Mouse (Mus musculus) liver, embryonic 14.5 days (tissue): ENCODE measurements around the gene 9930111J21Rik2. TPM values are rescaled to one million over a fixed set of nuclear protein-coding genes. Genes with fewer than 3 reads are reported as not detected.
A peak's percentile ranks its signal among the peaks of the same experiment; 100 is the strongest.
"Not testable (repeated sequence)": the region's sequence is repeated elsewhere in the genome, so short reads cannot be mapped to it uniquely, and the experiment has no call there.

ENCODE experiments used
- ATAC-seq: fragments of 200-750 bp; cut with Nextera tagmentation; 2 replicates; pipeline ENCODE4 v1.8.0; 2017; ENCODE audit warnings: moderate number of reproducible peaks, mild to moderate bottlenecking, moderate library complexity; ENCODE audit not compliant: insufficient read depth
- DNase-seq, 3 experiments: peaks; one replicate each; pipeline ENCODE4 v3.0.0-alpha.2; 2012 to 2013; ENCODE audit warnings: low read depth in 3 of 3, low spot score in 3 of 3
- H3K27ac ChIP-seq: fragments of 300-500 bp; sonication (generic); 2 replicates; pipeline ENCODE4 v1.5.1; 2014; ENCODE audit warnings: moderate library complexity, mild to moderate bottlenecking, control low read depth, inconsistent platforms
- H3K27me3 ChIP-seq: fragments of 300-500 bp; sonication (generic); 2 replicates; pipeline ENCODE4 v1.6.1; 2014; ENCODE audit warnings: mild to moderate bottlenecking, low read length, moderate library complexity; ENCODE audit not compliant: control insufficient read depth, insufficient read depth
- H3K36me3 ChIP-seq: fragments of 300-500 bp; sonication (generic); replicated peaks from 2 replicates; pipeline ENCODE4 v1.6.1; 2014; ENCODE audit warnings: low read depth; ENCODE audit not compliant: control insufficient read depth, insufficient read depth
- H3K4me1 ChIP-seq, 2 experiments: fragments of 200-500 bp in 1 of 2; fragments of 300-500 bp in 1 of 2; sonication (generic) in 1 of 2; replicated peaks; 2 replicates each; pipeline ENCODE4 v1.6.1; 2012 to 2014; ENCODE audit warnings: antibody characterized with exemption in 1 of 2, inconsistent platforms in 1 of 2, low read length in 1 of 2; ENCODE audit not compliant: control insufficient read depth in 2 of 2, insufficient read depth in 2 of 2
- H3K4me2 ChIP-seq: fragments of 300-500 bp; sonication (generic); 2 replicates; pipeline ENCODE4 v1.6.1; 2014; ENCODE audit warnings: low read depth, mild to moderate bottlenecking, control low read depth, moderate library complexity
- H3K4me3 ChIP-seq, 2 experiments: fragments of 200-500 bp in 1 of 2; fragments of 300-500 bp in 1 of 2; sonication (generic) in 1 of 2; 2 replicates each; pipeline ENCODE4 v1.5.1; 2012 to 2014; ENCODE audit warnings: low read depth in 2 of 2, low read length in 2 of 2, mild to moderate bottlenecking in 2 of 2, control low read depth in 1 of 2, inconsistent platforms in 1 of 2, moderate library complexity in 1 of 2; ENCODE audit not compliant: insufficient read depth in 1 of 2
- H3K9ac ChIP-seq: fragments of 300-500 bp; sonication (generic); replicated peaks from 2 replicates; pipeline ENCODE4 v1.6.1; 2014; ENCODE audit warnings: mild to moderate bottlenecking, control low read depth, moderate library complexity
- H3K9me3 ChIP-seq: fragments of 300-500 bp; sonication (generic); 2 replicates; pipeline ENCODE4 v1.6.1; 2016; ENCODE audit warnings: low read length, mixed read lengths; ENCODE audit not compliant: control insufficient read depth
- CTCF ChIP-seq: IDR thresholded peaks from 2 replicates; pipeline ENCODE4 v1.5.1; 2016; ENCODE audit warnings: antibody characterized with exemption, low read depth, control low read depth
- EP300 ChIP-seq: IDR thresholded peaks from 2 replicates; pipeline ENCODE4 v1.6.1; 2016; ENCODE audit warnings: antibody characterized with exemption, low read depth
- WGBS: fragments of 180-500 bp; shearing (Covaris S2); extraction: QIAGEN DNeasy Blood & Tissue Kit; methylation state at CpG from one replicate; pipeline ENCODE4 v1.1.7; 2014; ENCODE audit not compliant: insufficient replicate concordance; 5-methylcytosine and 5-hydroxymethylcytosine counted together
- polyA plus RNA-seq, 2 experiments: library from polyadenylated mRNA; depleted of rRNA in 1 of 2; stranded (reverse) in 1 of 2; unstranded in 1 of 2; fragments of >200 nt; fragmentation: Nextera tagmentation in 1 of 2; extraction: Ambion mirVana in 1 of 2; gene quantifications; 2 replicates each; pipeline versions ENCODE4 v1.2.1 to v1.2.3; 2012 to 2014

9930111J21Rik2 gene
- polyA plus RNA-seq (2012; rRNA removed) (0.34 and 0.56 TPM in 2 replicates), polyA plus RNA-seq (2014; fragmentation: Nextera tagmentation; extraction: Ambion mirVana) (0.51 and 0.57 TPM in 2 replicates)

DNA sequence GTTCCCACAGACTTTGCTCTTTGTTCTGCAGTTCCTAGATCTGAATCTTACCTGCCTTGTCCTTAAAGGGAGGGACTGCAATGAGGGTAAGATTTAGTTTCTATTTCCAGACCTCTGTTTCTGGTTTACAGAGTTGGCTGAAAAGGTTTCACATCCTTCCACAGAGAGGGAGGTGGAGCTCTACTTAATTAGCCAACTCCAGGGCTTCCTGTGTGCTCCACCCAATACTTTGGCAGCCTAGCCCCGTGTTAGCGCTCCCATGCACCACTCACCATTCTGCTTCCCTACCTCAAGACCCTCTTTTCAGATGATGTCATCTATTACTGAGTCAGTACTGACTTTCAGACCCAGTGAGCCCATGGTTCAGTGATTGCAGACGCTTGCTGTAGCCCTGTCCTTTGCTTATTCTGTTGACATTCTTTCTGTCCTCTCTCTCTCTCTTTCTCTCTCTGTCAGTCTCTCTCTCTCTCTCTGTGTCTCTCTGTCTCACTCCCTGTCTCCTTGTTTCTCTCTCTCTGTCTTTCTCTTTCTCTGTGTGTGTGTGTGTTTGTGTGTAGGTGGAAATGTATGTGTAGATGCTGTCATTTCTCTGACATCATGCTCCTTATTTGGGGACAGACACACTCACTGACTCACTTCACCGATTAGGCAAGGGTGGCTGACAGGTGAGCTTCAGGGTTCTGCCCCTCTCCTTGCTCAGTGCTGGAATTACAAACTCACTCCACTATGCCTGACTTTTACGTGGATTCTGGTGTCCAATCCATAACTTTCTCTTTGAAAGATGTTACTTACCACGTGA, at the start of gene 9930111J21Rik2:
Gene 9930111J21Rik2 (minus strand): TSS at position 150 of the 799 bp plus-strand sequence.
- H3K36me3 ChIP-seq, H3K9ac ChIP-seq, H3K27ac ChIP-seq, H3K4me3 ChIP-seq, H3K4me2 ChIP-seq, DNase-seq, ATAC-seq, H3K4me1 ChIP-seq, H3K9me3 ChIP-seq, H3K27me3 ChIP-seq: not testable (repeated sequence)
- 18% methylated on average over 1 of the region's 6 CpGs for WGBS

- H3K9me3 ChIP-seq, result no peaks in the 10 kb centered on the region
- TF ChIP-seq EP300 (no peak), CTCF (no peak)
- no peaks in the 10 kb centered on the region for H3K36me3 ChIP-seq
- H3K27me3 ChIP-seq, result no peaks in the 10 kb centered on the region
- 63% methylated on average over 3 of the region's 3 CpGs for WGBS
- no peak for ATAC-seq
- H3K4me2 ChIP-seq, result 0 out of 2 replicates have a peak overlapping the region, but pooled peaks have one; percentile 4
- DNase-seq, result no peak
- H3K4me1 ChIP-seq, result peaks cover 0 to 16% of the 10 kb centered on the region in 2 experiments; a peak in 2 of 4 replicates
- no peak overlapping the region for H3K4me3 ChIP-seq
- no peak overlapping the region for H3K9ac ChIP-seq
- no peak overlapping the region for H3K27ac ChIP-seq
Observed at GRCm38 (mm10) chr11:49100409-49100808, 49.4 kb upstream of the 9930111J21Rik2 start.

DNA sequence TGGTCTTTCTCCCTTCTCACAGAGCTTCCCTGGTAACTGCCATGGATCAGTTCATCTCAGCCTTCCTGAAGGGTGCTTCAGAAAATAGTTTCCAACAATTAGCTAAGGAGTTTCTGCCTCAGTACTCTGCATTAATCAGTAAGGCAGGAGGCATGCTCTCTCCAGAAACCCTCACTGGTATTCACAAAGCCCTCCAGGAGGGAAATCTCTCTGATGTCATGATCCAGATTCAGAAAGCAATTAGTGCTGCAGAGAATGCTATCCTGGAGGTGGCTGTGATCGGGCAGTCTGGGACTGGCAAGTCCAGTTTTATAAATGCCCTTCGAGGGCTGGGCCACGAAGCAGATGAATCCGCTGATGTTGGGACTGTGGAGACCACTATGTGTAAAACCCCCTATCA, 44.3 kb upstream of the 9930111J21Rik2 start:
- Histone ChIP-seq H3K4me2 (no peak overlapping the region), H3K9me3 (no peaks in the 10 kb centered on the region), H3K36me3 (no peaks in the 10 kb centered on the region), H3K4me1 (peaks cover 18 to 24% of the 10 kb centered on the region in 2 experiments), H3K27ac (no peak overlapping the region), H3K9ac (no peak overlapping the region), H3K4me3 (no peak overlapping the region), H3K27me3 (no peaks in the 10 kb centered on the region)
- DNase-seq (no peak), ATAC-seq (no peak)
- WGBS, result 84% methylated on average over 4 of the region's 4 CpGs
- TF ChIP-seq EP300 (no peak), CTCF (no peak)

- Histone ChIP-seq H3K27ac (no peak overlapping the region), H3K4me1 (peaks cover 29 to 32% of the 10 kb centered on the region in 2 experiments), H3K4me3 (no peak overlapping the region), H3K9me3 (no peaks in the 10 kb centered on the region), H3K4me2 (no peak overlapping the region), H3K36me3 (no peaks in the 10 kb centered on the region), H3K27me3 (no peaks in the 10 kb centered on the region), H3K9ac (no peak overlapping the region)
- TF ChIP-seq CTCF (no peak), EP300 (no peak)
- no peak for ATAC-seq
- WGBS, result 72% methylated on average over 6 of the region's 6 CpGs
- DNase-seq, result no peak
Observed at GRCm38 (mm10) chr11:49093861-49094660, 43.0 kb upstream of the 9930111J21Rik2 start.

- no peak overlapping the region for H3K4me3 ChIP-seq
- TF ChIP-seq EP300 (no peak), CTCF (no peak)
- H3K27me3 ChIP-seq, result no peaks in the 10 kb centered on the region
- DNase-seq (no peak), ATAC-seq (no peak)
- H3K4me2 ChIP-seq, result no peak overlapping the region
- H3K36me3 ChIP-seq, result no peaks in the 10 kb centered on the region
- WGBS, result 63% methylated on average over 2 of the region's 2 CpGs
- no peak overlapping the region for H3K27ac ChIP-seq
- H3K4me1 ChIP-seq, result peaks cover 37 to 43% of the 10 kb centered on the region in 2 experiments
- no peak overlapping the region for H3K9ac ChIP-seq
- H3K9me3 ChIP-seq, result no peaks in the 10 kb centered on the region
Observed at GRCm38 (mm10) chr11:49092786-49093185, 41.7 kb upstream of the 9930111J21Rik2 start.
